Mouse (Mus musculus): ENCODE data around the gene Sorcs2.

The Sorcs2 gene

DNA sequence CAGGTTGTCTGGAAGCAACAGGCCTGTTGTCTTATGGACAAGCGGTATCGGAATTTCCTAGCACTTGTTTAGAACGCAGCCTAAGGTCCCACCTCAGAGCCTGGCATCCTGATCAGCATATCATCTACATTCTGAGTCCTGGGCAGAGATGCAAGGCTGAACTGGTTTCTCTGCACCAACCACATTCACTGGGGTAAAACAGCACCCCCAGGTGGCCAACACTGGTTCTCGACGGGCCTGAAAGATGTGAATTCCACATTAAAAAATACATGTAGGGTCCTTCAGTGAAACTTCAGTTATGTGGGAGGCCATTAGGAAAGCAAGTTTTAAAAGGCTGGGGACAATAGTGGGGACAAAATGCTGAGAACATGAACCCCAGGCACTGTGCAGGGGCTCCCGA lies 174.2 kb downstream of the Sorcs2 start:
- DNase-seq = peak in 1 of 2 experiments; percentile 28

DNA sequence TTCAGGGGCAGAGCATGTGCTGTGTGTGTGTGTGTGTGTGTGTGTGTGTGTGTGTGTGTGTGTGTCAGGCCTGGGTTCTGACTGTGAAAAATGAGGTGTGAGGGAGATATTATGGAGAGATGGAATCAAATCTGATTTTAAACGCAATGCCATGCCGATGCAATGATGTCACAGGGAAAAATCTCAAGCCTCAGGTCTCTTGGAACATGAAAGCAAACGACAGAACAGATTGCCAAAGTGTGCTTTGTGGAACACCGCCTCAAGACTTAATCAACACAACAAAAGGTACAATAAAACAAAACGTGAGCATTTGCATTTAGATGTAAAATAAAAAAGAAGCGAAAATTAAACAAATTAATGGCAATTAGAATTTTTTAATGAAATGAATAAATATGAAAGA lies 177.3 kb downstream of the Sorcs2 start:
- DNase-seq = no peak

DNA sequence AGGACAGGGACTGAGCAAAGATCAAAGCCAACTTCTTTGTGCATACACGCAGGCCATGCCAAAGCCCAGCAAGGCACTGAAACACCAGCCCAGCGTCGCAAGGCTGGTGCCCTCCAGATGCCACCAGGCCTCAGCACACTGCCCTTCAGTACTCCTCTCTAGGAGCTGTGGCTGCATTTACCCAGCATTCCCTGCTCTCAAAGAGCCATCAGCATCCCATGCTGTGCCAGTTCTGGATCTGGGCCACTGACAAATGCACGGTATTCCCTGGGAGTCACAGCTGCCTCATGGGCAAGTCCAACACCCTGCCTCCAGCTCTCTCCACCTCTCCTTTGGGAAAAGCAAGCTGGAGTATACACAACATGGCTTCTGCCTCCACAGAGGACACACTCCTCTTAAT lies 177.8 kb downstream of the Sorcs2 start:
- no peak for DNase-seq

DNA sequence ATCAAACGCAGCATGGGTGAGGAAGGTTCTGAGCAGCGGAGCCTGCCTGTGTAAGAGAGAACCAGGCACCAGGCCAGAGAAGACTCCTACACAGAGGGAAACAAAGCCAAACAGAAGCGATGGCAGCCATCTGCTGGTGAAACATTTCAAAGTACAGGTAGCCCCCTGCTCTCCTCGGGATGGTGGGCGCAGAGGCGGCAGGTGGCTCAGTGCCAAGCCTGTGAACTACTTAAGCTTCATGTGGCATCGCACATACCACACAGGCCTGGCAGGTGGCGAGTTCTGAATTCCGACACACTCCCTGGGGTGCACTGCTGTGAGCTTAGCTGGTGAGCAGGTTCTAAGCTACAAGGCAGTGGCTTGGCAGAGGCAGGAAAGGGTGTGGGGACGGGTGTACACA lies 184.6 kb downstream of the Sorcs2 start:
- DNase-seq = no peak

DNA sequence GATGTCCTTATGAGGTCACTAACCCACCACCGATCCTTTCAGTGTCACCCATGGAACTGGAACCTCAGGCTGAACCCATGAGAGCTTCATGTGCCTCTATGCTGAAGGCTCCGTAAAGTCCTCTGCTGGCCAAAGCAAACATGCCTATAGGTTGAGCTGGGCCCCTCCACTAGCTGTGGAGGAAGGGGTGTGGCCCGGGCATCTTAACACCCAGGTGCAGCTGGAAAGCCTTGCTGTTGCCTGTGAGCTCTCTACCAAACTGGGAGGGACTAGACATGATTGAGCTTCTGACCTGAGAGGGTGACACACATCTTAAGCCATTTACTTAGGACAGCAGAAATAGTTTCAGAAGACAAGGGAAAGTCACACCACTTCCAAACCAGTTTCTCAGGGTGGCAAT lies 189.1 kb downstream of the Sorcs2 start:
- DNase-seq = no peak

DNA sequence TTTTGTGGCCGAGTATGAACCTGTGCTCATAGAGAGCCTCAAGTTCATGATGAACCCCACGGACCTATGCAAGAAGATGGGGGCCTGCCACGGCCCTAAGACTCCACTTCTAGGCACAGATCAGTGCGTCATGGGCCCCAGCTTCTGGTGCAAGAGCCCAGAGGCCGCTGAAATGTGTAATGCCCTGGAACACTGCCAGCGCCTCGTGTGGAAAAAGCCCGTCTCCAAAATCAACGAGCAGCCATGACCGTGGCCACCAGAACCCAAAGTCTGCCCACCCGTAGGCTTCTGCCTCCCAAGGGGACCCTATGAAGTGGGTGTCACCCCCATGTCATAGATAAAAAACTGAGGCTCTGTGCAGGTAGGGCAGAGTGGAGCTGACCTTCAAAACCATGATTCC lies 192.5 kb downstream of the Sorcs2 start:
- DNase-seq = no peak

DNA sequence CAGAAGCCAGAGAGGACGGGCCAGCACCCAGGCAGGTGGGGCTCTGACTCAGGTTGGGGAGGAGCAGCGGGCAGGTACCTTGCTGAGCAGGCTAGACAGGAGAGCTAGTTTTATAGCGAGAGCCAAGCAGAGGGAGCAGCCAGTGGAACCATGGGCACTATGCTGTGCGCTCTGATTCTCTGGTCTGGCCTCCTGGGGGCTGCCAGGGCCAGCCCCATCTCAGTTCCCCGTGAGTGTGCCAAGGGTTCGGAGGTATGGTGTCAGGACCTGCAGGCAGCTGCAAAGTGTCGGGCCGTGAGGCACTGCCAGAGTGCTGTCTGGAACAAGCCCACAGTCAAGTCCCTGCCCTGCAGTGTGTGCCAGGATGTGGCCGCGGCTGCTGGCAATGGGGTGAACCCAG lies 194.0 kb downstream of the Sorcs2 start, which contains the start of gene Psapl1:
Psapl1 (plus strand) TSS at position 106 of the 400 bp plus-strand sequence.
- no peak for DNase-seq

DNA sequence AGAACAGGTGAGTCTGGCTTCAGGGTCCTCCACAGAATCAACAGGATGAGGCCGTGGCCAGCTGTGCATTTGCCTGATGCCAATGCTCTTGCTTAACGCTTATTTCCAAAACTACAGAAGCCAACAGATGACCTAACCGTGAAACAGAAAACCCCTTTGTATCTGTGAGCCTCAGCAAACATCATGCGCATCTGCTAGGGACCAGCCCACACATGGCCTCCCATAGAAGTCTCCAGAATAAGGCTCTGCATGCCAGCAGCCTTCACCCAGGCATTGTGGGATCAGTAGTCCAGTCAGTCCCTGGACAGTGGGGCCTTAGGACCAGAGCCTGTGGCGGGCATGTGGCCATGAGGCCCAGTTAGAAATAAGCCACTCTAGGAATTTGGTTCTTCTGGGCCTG lies 194.5 kb downstream of the Sorcs2 start:
- no peak for DNase-seq

DNA sequence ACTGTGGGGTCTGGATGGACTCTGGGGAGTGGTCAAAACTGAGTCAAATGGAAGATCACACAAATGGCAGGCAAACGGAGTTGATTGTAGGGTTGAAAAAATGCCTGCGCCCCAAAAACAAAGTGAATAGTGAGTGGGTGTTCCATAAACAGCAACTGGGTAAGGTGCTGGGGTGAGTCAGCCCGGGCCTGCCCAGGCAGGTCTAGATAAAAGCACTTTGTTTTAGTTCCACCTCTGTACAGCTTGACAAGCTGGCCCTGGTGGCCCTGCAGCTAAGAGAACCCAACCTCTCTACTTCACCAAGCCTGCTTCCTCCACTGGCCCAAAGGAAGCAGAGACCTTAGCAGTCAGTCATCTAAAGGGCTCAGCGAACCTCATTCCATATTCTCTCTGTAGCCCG lies 195.2 kb downstream of the Sorcs2 start:
- DNase-seq = no peak

DNA sequence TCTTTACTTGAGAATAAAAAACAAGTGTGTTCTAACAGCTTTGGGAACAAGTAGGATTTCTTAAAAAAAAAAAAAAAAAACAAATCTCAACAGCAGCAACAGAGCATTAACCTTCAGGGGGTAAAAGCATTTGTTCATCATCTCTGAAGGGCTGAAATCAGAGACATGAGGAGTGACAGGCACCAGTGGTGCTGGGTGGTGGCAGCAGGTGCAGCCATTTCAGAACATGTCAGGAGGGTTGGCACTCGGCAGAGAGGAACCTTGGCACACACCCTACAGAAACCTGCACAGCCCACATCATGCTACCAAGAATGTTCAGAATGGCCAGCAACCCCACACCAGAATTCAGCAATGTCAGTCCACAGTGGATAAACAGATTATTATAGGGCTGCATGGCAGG lies 198.4 kb downstream of the Sorcs2 start:
- DNase-seq = no peak

DNA sequence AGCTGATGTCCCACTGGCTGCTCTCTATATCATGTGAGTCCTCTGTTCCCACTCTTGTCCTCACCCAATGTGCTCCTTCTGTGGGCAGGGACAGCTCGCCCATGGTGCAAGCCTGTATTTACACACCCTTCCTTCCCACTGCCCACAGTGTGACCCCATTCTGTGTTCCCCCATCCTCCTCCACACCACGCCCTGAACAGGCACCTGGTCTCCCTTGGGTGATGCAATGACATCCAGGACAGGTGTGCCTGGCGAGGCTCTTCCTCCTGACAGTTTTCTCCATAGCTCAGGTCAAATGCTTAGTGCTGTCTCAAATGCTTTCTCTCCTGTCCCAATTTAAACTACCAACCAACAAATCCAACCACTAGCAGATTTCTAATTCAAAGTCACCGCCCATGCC lies 202.5 kb downstream of the Sorcs2 start:
- no peak for DNase-seq

DNA sequence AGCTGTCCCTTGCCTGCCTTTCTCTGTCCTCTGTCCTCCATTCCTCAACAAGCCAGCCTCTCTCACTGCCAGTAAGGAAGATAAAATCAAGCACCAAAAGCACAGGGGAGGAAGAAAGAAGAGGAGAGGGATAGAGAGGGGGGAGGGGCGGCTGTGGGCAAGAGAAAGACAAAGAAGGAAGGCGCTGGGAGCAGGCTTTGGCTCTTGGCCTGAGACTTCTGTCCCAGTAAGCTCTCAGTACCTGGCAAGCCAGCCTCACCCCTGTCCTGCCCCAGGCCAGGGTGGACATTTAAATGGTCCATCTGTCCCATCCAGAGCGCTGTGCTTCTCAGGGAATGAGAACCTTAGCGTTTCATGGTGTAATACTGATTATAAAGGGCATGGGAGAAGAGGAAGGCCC lies 203.3 kb downstream of the Sorcs2 start:
- DNase-seq = no peak

DNA sequence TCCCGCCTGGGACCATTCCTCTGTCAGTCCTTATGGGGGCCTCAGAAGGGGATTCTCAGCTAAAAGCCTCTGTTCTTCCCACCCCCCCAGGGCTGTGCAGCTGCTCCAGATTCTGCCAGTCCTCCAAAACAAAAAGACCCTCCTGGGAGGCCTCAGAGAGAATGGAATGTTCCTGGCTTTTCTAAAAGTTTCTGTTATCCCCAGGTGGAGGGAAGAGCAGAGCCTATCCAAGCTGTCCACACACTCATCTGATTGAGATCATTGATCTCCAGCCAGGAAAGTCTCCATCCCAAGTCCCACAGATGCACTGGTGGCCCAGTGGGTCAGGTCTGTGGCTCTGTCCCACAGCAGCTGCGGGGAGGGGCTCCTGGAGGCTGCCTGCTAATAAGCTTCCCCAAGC lies 205.3 kb downstream of the Sorcs2 start:
- DNase-seq = no peak

DNA sequence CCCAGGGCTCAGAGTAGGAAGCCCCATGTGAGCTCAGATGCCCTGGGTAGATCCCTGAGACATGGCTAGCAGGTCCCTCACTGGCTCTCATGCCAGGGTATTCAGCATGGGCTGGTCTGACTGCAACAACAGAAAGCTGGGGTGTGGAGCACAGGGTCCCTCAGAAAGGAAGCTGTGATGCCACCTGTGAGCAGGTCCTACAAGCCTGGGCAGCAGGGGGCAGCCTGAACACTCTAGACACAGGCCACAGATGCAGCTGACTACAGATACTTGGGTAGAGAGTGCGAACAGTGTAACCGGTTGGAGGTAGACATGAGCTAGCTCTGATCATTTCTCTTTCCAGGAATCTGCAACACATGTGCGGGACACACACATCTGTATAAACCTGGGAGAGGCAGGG lies 206.1 kb downstream of the Sorcs2 start:
- no peak for DNase-seq

DNA sequence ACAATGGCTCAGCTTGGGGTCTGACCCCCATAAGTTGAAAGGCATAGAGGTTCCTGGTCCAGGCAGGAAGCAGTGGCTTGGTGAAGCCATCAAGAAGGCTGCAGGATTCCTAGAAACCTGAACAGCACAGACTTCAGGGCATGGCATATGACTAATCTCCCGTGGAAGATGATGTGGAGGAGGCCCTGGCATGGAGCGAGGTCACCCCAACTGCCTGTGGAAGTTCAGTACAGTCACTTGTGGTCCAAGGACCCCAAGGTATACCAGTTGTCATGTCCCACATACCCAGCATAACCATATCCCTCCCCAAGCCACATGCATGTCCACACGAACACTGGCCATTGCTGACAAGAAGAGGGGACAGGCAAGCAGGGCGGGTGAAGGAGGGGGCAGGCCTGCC lies 206.7 kb downstream of the Sorcs2 start:
- no peak for DNase-seq

DNA sequence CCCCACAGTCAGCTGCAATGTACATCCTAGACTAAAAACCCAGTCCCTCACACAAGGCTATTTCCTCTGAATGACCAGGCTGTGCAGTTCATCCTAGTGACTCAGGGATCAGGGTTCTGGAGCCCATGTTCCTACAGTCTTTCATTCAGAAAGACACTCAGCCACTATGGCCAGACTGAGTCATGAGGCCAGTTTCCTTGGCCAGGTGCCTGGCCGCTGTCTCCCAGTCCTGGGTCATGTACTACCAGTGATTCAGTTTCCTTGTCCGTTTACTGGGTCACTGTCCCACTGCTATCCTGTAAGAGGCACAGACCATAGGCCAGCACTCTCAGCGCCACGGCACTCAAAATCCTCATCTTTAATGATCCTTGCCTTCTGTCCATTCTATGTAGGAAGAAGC lies 209.6 kb downstream of the Sorcs2 start:
- no peak for DNase-seq

DNA sequence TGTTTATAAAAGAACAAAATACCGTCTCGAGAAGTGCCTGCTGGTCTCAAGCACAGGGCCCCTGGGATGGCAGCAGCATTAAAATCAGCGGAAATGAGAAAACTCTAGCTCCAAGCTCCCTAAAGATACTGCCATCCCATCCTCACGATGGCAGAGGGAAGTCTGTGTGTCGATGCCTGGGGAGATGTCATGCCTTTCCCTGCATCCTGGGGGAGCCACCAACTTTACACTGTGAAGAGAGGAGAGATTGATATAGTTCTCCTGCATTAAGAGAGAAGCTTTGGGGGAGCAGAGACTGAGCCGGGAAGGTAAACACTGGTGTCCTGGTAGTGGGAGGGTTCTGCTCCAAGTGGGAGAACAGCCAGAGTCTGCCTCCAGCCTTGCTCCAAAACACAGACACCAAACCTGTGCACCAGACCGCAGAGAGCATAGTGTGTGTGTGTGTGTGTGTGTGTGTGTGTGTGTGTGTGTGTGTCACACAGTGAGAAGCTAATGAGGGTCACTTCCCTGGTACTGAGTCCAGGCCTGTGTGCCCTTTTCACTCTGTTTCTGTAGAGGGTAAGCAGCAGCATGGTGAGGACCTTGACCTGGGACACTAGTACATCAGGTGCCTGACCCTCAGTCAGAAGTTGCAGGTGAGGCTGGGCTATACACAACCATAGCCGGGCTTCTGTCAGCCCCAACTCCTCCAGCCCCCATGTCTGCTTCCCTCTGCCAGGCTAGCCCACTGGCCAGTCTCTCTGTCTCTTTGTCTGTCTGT lies 211.5 kb downstream of the Sorcs2 start:
- DNase-seq = no peak

DNA sequence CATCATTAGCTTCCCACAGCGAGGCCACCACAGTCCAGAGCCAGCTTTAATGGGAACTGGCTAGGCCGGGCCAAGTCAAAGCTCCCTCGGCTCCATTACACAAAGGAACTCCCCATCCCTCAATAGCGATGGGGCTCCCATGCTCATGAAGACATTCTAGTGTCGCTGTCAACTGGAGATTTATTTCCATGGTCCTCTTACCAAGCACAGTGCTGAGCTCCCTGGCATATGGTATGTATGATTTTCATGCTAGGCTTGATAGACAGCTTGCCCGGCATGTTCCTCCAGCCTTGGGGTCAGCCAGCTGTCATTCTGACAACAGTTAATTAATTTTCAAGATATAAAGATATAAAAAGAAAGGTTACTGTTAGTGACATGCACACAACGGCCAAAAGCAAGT lies 215.6 kb downstream of the Sorcs2 start:
- no peak for DNase-seq

DNA sequence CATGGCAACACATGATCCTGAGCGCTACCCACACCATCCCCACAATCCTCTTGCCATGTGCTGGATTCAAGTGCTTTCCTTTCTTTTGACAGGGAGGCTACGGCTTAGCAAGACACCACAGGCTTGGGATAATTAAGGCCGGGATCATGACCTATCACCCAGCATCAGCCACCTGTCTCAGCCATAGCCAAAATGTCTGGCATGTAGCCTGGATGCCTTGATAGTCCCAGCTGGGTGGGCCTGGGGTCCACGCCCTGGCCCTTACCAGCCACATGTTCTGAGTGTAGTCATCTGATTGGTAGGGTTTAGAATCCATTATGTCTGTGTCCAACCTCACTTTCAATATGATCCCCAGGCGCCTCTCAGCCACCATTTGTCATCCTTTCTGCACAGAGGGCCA lies 218.2 kb downstream of the Sorcs2 start:
- DNase-seq = no peak

DNA sequence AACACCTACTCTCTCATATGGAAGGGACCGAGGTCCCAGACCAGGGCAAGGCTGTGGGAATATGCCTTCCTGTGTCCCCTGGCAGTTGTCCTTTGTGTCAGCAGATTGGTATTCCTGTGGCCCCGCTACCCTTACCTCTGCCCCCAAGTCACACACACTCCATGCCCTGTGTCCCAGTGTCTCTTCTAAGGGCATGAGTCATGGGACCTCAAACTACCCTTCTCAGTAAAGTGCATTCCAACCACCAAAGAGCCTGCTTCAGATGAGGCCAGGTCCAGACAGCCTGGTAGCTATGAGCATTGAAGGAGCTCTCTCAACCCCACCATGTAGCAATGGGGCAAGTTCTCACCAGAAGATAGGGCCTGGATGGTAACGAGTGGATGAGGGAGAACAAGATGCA lies 219.2 kb downstream of the Sorcs2 start:
- DNase-seq = peak in 1 of 2 experiments; percentile 28

DNA sequence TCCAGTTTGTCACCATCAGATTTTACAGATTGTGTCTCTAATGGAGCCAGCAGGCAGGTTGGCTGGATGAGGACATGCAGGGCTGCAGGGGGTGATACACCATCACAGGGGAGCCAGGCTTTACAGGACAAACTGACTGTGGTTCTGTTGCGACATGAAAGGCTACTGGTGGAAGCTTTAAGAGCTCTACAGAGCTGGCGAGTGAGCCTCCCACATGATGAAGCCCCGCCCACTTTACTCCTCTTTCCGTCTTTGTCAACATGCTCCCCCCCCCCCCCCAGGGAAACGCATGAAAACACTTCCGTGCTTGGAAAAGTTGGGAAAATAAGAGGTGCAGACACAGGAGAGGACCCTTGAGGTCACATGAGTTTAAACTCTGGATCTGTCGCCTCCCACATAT lies 219.7 kb downstream of the Sorcs2 start:
- DNase-seq = peak; percentile 18 to 24

DNA sequence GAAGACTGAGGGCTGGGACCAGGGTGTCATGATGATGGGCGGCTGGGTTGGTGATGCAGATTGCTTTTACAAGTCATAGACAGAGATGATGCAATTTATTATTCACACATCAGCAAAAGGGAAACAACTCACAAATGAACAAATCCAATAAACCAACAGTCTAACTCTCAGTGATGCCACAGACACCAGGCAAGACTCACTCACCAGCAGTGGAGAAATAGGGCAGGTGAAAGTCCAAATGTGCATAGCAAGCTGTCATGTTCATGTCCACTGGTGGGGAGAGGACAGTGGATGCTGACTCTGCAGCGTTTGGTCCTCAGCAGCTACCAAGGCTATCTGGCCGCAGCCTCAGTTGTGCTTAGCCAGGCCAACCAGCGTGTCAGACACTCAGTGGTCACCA lies 221.1 kb downstream of the Sorcs2 start:
- DNase-seq = no peak

DNA sequence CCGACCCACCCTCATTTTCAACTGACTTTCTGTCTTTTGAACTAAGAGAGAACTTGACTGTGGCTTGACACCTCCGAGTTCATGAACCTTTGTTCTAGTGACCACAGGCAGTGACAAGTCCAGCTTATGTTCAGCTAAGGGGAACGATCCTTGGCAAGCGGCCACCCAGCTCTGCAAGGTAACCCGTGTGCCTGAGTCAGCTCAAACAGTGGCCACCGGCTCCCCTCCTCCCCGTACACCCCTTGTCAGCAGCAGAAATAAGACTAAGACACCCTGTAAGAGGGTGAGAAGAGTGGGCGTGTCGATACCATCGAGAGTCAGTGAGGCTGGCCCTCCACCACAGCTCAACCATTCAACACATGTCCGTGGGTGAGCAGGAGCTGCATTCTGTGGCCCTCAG lies 221.5 kb downstream of the Sorcs2 start:
- peak in 1 of 2 experiments; percentile 40 for DNase-seq

DNA sequence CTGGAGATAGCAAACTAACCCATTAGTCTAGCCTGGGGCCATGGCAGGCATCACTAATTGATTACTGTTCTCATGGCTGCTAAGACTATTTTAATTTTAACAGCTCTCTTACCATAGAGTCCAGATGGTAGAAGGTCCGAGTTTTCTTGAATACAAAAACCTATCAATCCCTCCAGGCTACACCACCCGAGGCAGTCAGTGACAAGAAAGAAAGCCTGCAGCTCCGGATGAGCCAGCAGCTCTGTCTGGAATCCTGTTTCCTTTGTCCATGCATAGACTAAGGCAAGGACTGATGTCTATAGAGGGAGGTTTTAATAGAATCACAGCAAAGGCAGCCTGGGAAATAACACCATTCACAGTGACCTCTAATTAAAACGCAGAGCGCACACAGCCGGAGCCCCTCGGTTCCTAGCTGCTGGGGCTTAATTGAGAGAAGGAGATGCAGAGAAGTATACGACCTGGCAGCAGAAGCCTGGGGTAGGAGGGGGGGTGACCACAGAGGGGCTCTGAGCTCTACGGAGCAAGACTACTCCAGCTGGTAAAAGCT lies 223.3 kb downstream of the Sorcs2 start:
- no peak for DNase-seq

Data from lung, adult 18-20 months (tissue).